In genomic region chr17:28060681-28061080, GRCm38 (mm10) we compare ENCODE assay signal across 18 mouse cellular contexts. TPM values are rescaled to one million over a fixed set of nuclear protein-coding genes. Genes with fewer than 3 reads are reported as not detected.
DNase-seq lines count a peak whose midpoint lies in the region; ATAC-seq and TF ChIP-seq lines count a peak whose summit lies in the region.
"Had no signal": no experiment of that assay in that cellular context is flagged by ENCODE, and none has a peak within 500 bp of the region (broad histone marks: within the 10 kb centered on the region; RNA-seq: fewer than 3 reads in every experiment).

No protein-coding gene starts in this region.

- no peak for DNase-seq in forebrain, embryonic 10.5 days (ENCODE audit: extremely low spot score, low spot score)
- DNase-seq in forebrain, embryonic 11.5 days (ENCODE audit: low spot score), result no peak
- no peak for DNase-seq in midbrain, embryonic 10.5 days (ENCODE audit: low spot score)
- DNase-seq in limb, embryonic 14.5 days (ENCODE audit: low spot score), result peak; percentile 17
- DNase-seq in ovary, adult 18-20 months (ENCODE audit: low spot score), result no peak
- DNase-seq in adrenal gland, postnatal 10 days, result no peak
- DNase-seq: adrenal gland, adult 2 months; gastrocnemius, postnatal 10 days; kidney, adult 9 months; kidney, postnatal 14 days had no signal

- TF ChIP-seq POLR2A in limb, embryonic 14.5 days (IDR thresholded peaks at IDR 0.05; ENCODE audit: borderline replicate concordance, extremely low read depth, insufficient read depth, insufficient read length), result no peak

- H3K9ac ChIP-seq in forebrain, embryonic 11.5 days (ENCODE audit: low read length), result no peak overlapping the region
- no peak overlapping the region for H3K9ac ChIP-seq in midbrain, embryonic 13.5 days (replicated peaks)
- peak overlapping the region; percentile 2; the same call in 1 of the 2 replicates for H3K9ac ChIP-seq in embryonic facial prominence, embryonic 13.5 days
- no peak overlapping the region for H3K9ac ChIP-seq in limb, embryonic 14.5 days (ENCODE audit: low read depth, low read length, severe bottlenecking)
- H3K9ac ChIP-seq: hindbrain, embryonic 15.5 days; liver, embryonic 14.5 days had no signal

- H3K4me3 ChIP-seq in forebrain, embryonic 10.5 days, result no peak overlapping the region
- H3K4me3 ChIP-seq in forebrain, embryonic 11.5 days (ENCODE audit: low read depth, low read length), result no peak overlapping the region
- no peak overlapping the region for H3K4me3 ChIP-seq in midbrain, embryonic 10.5 days
- no peak overlapping the region for H3K4me3 ChIP-seq in midbrain, embryonic 13.5 days (replicated peaks)
- H3K4me3 ChIP-seq in embryonic facial prominence, embryonic 13.5 days, result no peak overlapping the region
- no peak overlapping the region for H3K4me3 ChIP-seq in limb, embryonic 14.5 days (replicated peaks; ENCODE audit: low read length)
- H3K4me3 ChIP-seq: heart, embryonic 10.5 days; hindbrain, embryonic 15.5 days had no signal

- no peaks in the 10 kb centered on the region for H3K9me3 ChIP-seq in forebrain, embryonic 10.5 days
- H3K9me3 ChIP-seq in forebrain, embryonic 11.5 days (ENCODE audit: control insufficient read depth, low read length), result no peaks in the 10 kb centered on the region
- H3K9me3 ChIP-seq in midbrain, embryonic 10.5 days (replicated peaks), result no peaks in the 10 kb centered on the region
- H3K9me3 ChIP-seq in midbrain, embryonic 13.5 days, result no peaks in the 10 kb centered on the region
- no peaks in the 10 kb centered on the region for H3K9me3 ChIP-seq in embryonic facial prominence, embryonic 13.5 days
- H3K9me3 ChIP-seq in limb, embryonic 14.5 days (ENCODE audit: control insufficient read depth, low read length), result no peaks in the 10 kb centered on the region
- H3K9me3 ChIP-seq: heart, embryonic 10.5 days; hindbrain, embryonic 15.5 days had no signal

- peak overlapping the region; percentile 75 for H3K27ac ChIP-seq in forebrain, embryonic 10.5 days
- no peak overlapping the region for H3K27ac ChIP-seq in forebrain, embryonic 11.5 days (ENCODE audit: low read depth, low read length)
- H3K27ac ChIP-seq in midbrain, embryonic 10.5 days (replicated peaks), result peak overlapping the region; percentile 42; the same call in 1 of the 2 replicates
- no peak overlapping the region; the same call in 1 of the 2 replicates for H3K27ac ChIP-seq in midbrain, embryonic 13.5 days
- peak overlapping the region; percentile 62 for H3K27ac ChIP-seq in embryonic facial prominence, embryonic 13.5 days
- peak overlapping the region; percentile 30; the same call in 1 of the 2 replicates for H3K27ac ChIP-seq in limb, embryonic 14.5 days (replicated peaks; ENCODE audit: low read depth, low read length)
- H3K27ac ChIP-seq: heart, embryonic 10.5 days; hindbrain, embryonic 15.5 days; liver, embryonic 14.5 days; macrophage had no signal

- peaks cover 46% of the 10 kb centered on the region for H3K4me1 ChIP-seq in forebrain, embryonic 10.5 days
- H3K4me1 ChIP-seq in forebrain, embryonic 11.5 days (replicated peaks; ENCODE audit: control insufficient read depth, insufficient read depth, low read length), result no peaks in the 10 kb centered on the region
- H3K4me1 ChIP-seq in midbrain, embryonic 10.5 days, result peaks cover 6% of the 10 kb centered on the region; the same call in 1 of the 2 replicates
- H3K4me1 ChIP-seq in midbrain, embryonic 13.5 days (replicated peaks), result peaks cover 4% of the 10 kb centered on the region; the same call in 1 of the 2 replicates
- peaks cover 37% of the 10 kb centered on the region for H3K4me1 ChIP-seq in embryonic facial prominence, embryonic 13.5 days
- peaks cover 17% of the 10 kb centered on the region; the same call in 1 of the 2 replicates for H3K4me1 ChIP-seq in limb, embryonic 14.5 days (ENCODE audit: control insufficient read depth, insufficient read depth, low read length)
- H3K4me1 ChIP-seq: hindbrain, embryonic 15.5 days had no signal

- 76% methylated on average over 11 of the region's 11 CpGs for WGBS in forebrain, embryonic 10.5 days
- WGBS in forebrain, embryonic 11.5 days, result 84% methylated on average over 11 of the region's 11 CpGs
- WGBS in midbrain, embryonic 10.5 days, result 86% methylated on average over 11 of the region's 11 CpGs
- 90% methylated on average over 11 of the region's 11 CpGs for WGBS in midbrain, embryonic 13.5 days
- 41% methylated on average over 11 of the region's 11 CpGs for WGBS in embryonic facial prominence, embryonic 13.5 days
- 49% methylated on average over 11 of the region's 11 CpGs for WGBS in limb, embryonic 14.5 days

- H3K36me3 ChIP-seq in forebrain, embryonic 10.5 days (replicated peaks), result peaks cover 39% of the 10 kb centered on the region
- no peaks in the 10 kb centered on the region; the same call in 1 of the 2 replicates for H3K36me3 ChIP-seq in forebrain, embryonic 11.5 days (ENCODE audit: control insufficient read depth, insufficient read depth, low read length)
- peaks cover 45% of the 10 kb centered on the region for H3K36me3 ChIP-seq in midbrain, embryonic 10.5 days
- H3K36me3 ChIP-seq in midbrain, embryonic 13.5 days, result peaks cover 66% of the 10 kb centered on the region
- H3K36me3 ChIP-seq in embryonic facial prominence, embryonic 13.5 days, result peaks cover 38% of the 10 kb centered on the region
- peaks cover 34% of the 10 kb centered on the region for H3K36me3 ChIP-seq in limb, embryonic 14.5 days (ENCODE audit: control insufficient read depth, insufficient read depth, low read length)

- H3K4me2 ChIP-seq in forebrain, embryonic 11.5 days (ENCODE audit: low read depth, low read length, severe bottlenecking), result no peak overlapping the region
- H3K4me2 ChIP-seq in midbrain, embryonic 13.5 days (replicated peaks), result no peak overlapping the region
- H3K4me2 ChIP-seq in embryonic facial prominence, embryonic 13.5 days, result no peak overlapping the region
- no peak overlapping the region for H3K4me2 ChIP-seq in limb, embryonic 14.5 days (replicated peaks; ENCODE audit: low read depth, low read length, severe bottlenecking)
- H3K4me2 ChIP-seq: hindbrain, embryonic 15.5 days had no signal

- H3K27me3 ChIP-seq in forebrain, embryonic 10.5 days (ENCODE audit: poor library complexity, severe bottlenecking), result no peaks in the 10 kb centered on the region
- H3K27me3 ChIP-seq in forebrain, embryonic 11.5 days (ENCODE audit: control insufficient read depth, insufficient read depth, low read length), result no peaks in the 10 kb centered on the region
- no peaks in the 10 kb centered on the region for H3K27me3 ChIP-seq in midbrain, embryonic 10.5 days (ENCODE audit: low read depth, poor library complexity, severe bottlenecking)
- H3K27me3 ChIP-seq in midbrain, embryonic 13.5 days, result no peaks in the 10 kb centered on the region
- H3K27me3 ChIP-seq in embryonic facial prominence, embryonic 13.5 days, result no peaks in the 10 kb centered on the region
- H3K27me3 ChIP-seq in limb, embryonic 14.5 days (ENCODE audit: control insufficient read depth, insufficient read depth, low read length), result no peaks in the 10 kb centered on the region
- H3K27me3 ChIP-seq: hindbrain, embryonic 15.5 days; Patski had no signal

- ATAC-seq in forebrain, embryonic 11.5 days (replicated peaks; ENCODE audit: low FRiP score), result no peak
- ATAC-seq in midbrain, embryonic 13.5 days, result no peak
- no peak for ATAC-seq in embryonic facial prominence, embryonic 13.5 days (ENCODE audit: insufficient number of reproducible peaks, insufficient read depth, low FRiP score, low TSS enrichment, low read depth)
- no peak for ATAC-seq in limb, embryonic 14.5 days (ENCODE audit: low FRiP score, low read depth)
- ATAC-seq: CD4-positive, CD25-positive, alpha-beta regulatory T cell, adult 4 months; Patski had no signal

RNA-seq across cellular contexts. Expression of gene Tcp11, which starts 19.8 kb away (rescaled TPM):
- polyA plus RNA-seq in forebrain, embryonic 10.5 days (2016; fragmentation: Nextera tagmentation; extraction: Ambion mirVana), result 0.68 and 0.85 TPM in 2 replicates
- 0.39 and 1.0 TPM in 2 replicates for polyA plus RNA-seq in forebrain, embryonic 11.5 days (2014; fragmentation: Nextera tagmentation; extraction: Ambion mirVana)
- polyA plus RNA-seq in midbrain, embryonic 10.5 days (2016; fragmentation: Nextera tagmentation; extraction: Ambion mirVana), result 0.86 and 1.2 TPM in 2 replicates
- 1.6 and 2.0 TPM in 2 replicates for polyA plus RNA-seq in midbrain, embryonic 13.5 days (2015; fragmentation: Nextera tagmentation; extraction: Ambion mirVana)
- polyA plus RNA-seq in embryonic facial prominence, embryonic 13.5 days (2015; fragmentation: Nextera tagmentation; extraction: Ambion mirVana), result 1.9 and 2.1 TPM in 2 replicates
- polyA plus RNA-seq in limb, embryonic 14.5 days (2012; rRNA removed), result 2.8 and 3.6 TPM in 2 replicates
- 0.70 and 1.0 TPM in 2 replicates for polyA plus RNA-seq in limb, embryonic 14.5 days (2014; fragmentation: Nextera tagmentation; extraction: Ambion mirVana)
- under 1 TPM; 0.24 to 0.57 TPM for total RNA-seq in adrenal gland, postnatal 10 days (2021)
- total RNA-seq: gastrocnemius, postnatal 10 days had no signal
- polyA plus RNA-seq: adrenal gland, adult 2 months; macrophage had no signal

Comparison
In these comparisons a context has a peak if more than half of its experiments do, and no peak if none do; other contexts are left out.
1. H3K27ac ChIP-seq: peak in forebrain, embryonic 10.5 days (single experiment), midbrain, embryonic 10.5 days (single experiment), embryonic facial prominence, embryonic 13.5 days (single experiment) and limb, embryonic 14.5 days (single experiment); none in forebrain, embryonic 11.5 days (single experiment) and midbrain, embryonic 13.5 days (single experiment).